Mouse (Mus musculus): Measurements from ENCODE around the gene Itfg2. TPM values are rescaled to one million over a fixed set of nuclear protein-coding genes. Genes with fewer than 3 reads are reported as not detected.

Itfg2 gene
- total and polyA plus RNA-seq, 3 experiments, result 16.6 to 44.8 TPM; not detected in 1

DNA sequence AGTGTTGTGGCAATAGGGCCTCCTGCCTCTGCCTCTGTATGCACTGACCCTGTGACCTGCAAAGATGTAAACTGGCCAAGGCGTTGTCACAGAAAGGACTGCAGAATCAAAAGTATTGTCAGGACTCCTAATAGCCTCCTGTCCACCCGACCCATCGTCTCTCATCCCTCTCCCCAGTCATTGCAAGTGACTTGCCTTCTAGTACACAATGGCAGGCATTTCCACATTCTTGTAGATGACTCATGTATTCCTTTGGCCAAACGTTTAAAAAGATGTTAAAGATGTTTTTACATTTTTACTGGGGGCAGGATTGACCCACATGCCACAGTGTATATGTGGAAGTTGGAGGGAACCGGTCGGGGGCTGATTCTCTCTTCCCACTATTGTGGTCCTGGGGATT, 60.0 kb downstream of the Itfg2 start:
- DNase-seq (ENCODE audit: low read depth, low spot score), result no peak
- Histone ChIP-seq H3K36me3 (ENCODE audit: control insufficient read depth in 1 of 2, insufficient read depth in 2 of 2, low read length in 2 of 2) (peaks cover 8 to 15% of the 10 kb centered on the region in 2 experiments), H3K79me2 (ENCODE audit: control insufficient read depth, insufficient read depth, low read length, poor library complexity) (peaks cover 45% of the 10 kb centered on the region), H3K9me3 (replicated peaks; ENCODE audit: insufficient read depth, low read length) (no peaks in the 10 kb centered on the region), H3K27me3 (ENCODE audit: control insufficient read depth in 1 of 2, insufficient read depth in 2 of 2, low read length in 2 of 2) (no peaks in the 10 kb centered on the region), H3K4me3 (ENCODE audit: control insufficient read depth in 1 of 2, insufficient read depth in 1 of 2, low read depth in 2 of 2, low read length in 2 of 2) (no peak overlapping the region), H3K9ac (ENCODE audit: control insufficient read depth, low read depth, low read length, poor library complexity, severe bottlenecking) (no peak overlapping the region), H3K27ac (ENCODE audit: control insufficient read depth, low read depth, low read length) (no peak overlapping the region), H3K4me1 (ENCODE audit: control insufficient read depth in 1 of 2, insufficient read depth in 2 of 2, low read length in 2 of 2) (peaks cover 2 to 7% of the 10 kb centered on the region in 2 experiments; a peak in 2 of 4 replicates)
- TF ChIP-seq CTCF (IDR thresholded peaks at IDR 0.05 in 2 of 3, conservative IDR thresholded peaks at IDR 0.05 in 1 of 3; ENCODE audit: control insufficient read depth in 1 of 3, insufficient read depth in 1 of 3, low read depth in 2 of 3, low read length in 3 of 3, poor library complexity in 1 of 3, severe bottlenecking in 1 of 3) (no peak), ETS1 (IDR thresholded peaks at IDR 0.05; ENCODE audit: low read depth, low read length) (no peak), CHD2 (IDR thresholded peaks at IDR 0.05; ENCODE audit: low read length) (no peak), KAT2A (conservative IDR thresholded peaks at IDR 0.05; ENCODE audit: low read depth, low read length) (no peak), BHLHE40 (IDR thresholded peaks at IDR 0.05; ENCODE audit: borderline replicate concordance, low read depth, low read length) (no peak), TAL1 (IDR thresholded peaks at IDR 0.05; ENCODE audit: low read length) (no peak), RAD21 (IDR thresholded peaks at IDR 0.05; ENCODE audit: low read depth, low read length) (no peak), MAZ (IDR thresholded peaks at IDR 0.05; ENCODE audit: low read depth, low read length) (no peak), POLR2AphosphoS2 (IDR thresholded peaks at IDR 0.05; ENCODE audit: low read length) (no peak), HCFC1 (IDR thresholded peaks at IDR 0.05; ENCODE audit: low read depth, low read length) (no peak), MEF2A (IDR thresholded peaks at IDR 0.05; ENCODE audit: extremely low read depth, insufficient replicate concordance, low read depth, low read length, poor library complexity, severe bottlenecking) (no peak), ZMIZ1 (IDR thresholded peaks at IDR 0.05; ENCODE audit: low read depth, low read length) (no peak), ZC3H11A (IDR thresholded peaks at IDR 0.05; ENCODE audit: low read depth, low read length) (no peak)

- peaks cover 3 to 15% of the 10 kb centered on the region in 2 experiments for H3K36me3 ChIP-seq (ENCODE audit: control insufficient read depth in 1 of 2, insufficient read depth in 2 of 2, low read length in 2 of 2)
- H3K9me3 ChIP-seq (replicated peaks; ENCODE audit: insufficient read depth, low read length), result no peaks in the 10 kb centered on the region
- H3K27me3 ChIP-seq (ENCODE audit: control insufficient read depth in 1 of 2, insufficient read depth in 2 of 2, low read length in 2 of 2), result no peaks in the 10 kb centered on the region
- DNase-seq (ENCODE audit: low read depth, low spot score), result peak; percentile 61
- H3K27ac ChIP-seq (ENCODE audit: control insufficient read depth, low read depth, low read length), result peak overlapping the region; percentile 59
- H3K9ac ChIP-seq (ENCODE audit: control insufficient read depth, low read depth, low read length, poor library complexity, severe bottlenecking), result peak overlapping the region; percentile 88
- H3K79me2 ChIP-seq (ENCODE audit: control insufficient read depth, insufficient read depth, low read length, poor library complexity), result peaks cover 46% of the 10 kb centered on the region
- H3K4me1 ChIP-seq (ENCODE audit: control insufficient read depth in 1 of 2, insufficient read depth in 2 of 2, low read length in 2 of 2), result peaks cover 2 to 7% of the 10 kb centered on the region in 2 experiments; a peak in 2 of 4 replicates
- peak overlapping the region; percentile 75 to 88 for H3K4me3 ChIP-seq (ENCODE audit: control insufficient read depth in 1 of 2, insufficient read depth in 1 of 2, low read depth in 2 of 2, low read length in 2 of 2)
- TF ChIP-seq ETS1 (IDR thresholded peaks at IDR 0.05; ENCODE audit: low read depth, low read length) (0 out of 2 replicates have a peak, but pooled peaks have one; percentile 19), ELF1 (IDR thresholded peaks at IDR 0.05; ENCODE audit: low read depth, low read length) (no peak), E2F4 (IDR thresholded peaks at IDR 0.05; ENCODE audit: borderline replicate concordance, low read depth, low read length) (no peak), POLR2A (IDR thresholded peaks at IDR 0.05; ENCODE audit: control insufficient read depth in 1 of 2, insufficient read depth in 1 of 2, low read depth in 1 of 2, low read length in 2 of 2, poor library complexity in 1 of 2) (peak in 1 of 2 experiments; percentile 8; a peak in 1 of 4 replicates), MAZ (IDR thresholded peaks at IDR 0.05; ENCODE audit: low read depth, low read length) (0 out of 2 replicates have a peak, but pooled peaks have one; percentile 52), JUND (IDR thresholded peaks at IDR 0.05; ENCODE audit: low read depth, low read length) (no peak), SIN3A (IDR thresholded peaks at IDR 0.05; ENCODE audit: low read length) (peak; percentile 22; the same call in 1 of the 2 replicates), TAL1 (IDR thresholded peaks at IDR 0.05; ENCODE audit: low read length) (no peak)
These were observed 61.5 kb downstream of the Itfg2 start for GRCm38 (mm10) chr6:128363007-128363825.

All from MEL (cell line).